Mouse (Mus musculus) layer of hippocampus, adult 2 months (tissue): ENCODE data around the gene Alyref. TPM values are rescaled to one million over a fixed set of nuclear protein-coding genes. Genes with fewer than 3 reads are reported as not detected.
A peak's percentile ranks its signal among the peaks of the same experiment; 100 is the strongest.
"Not testable (repeated sequence)": the region's sequence is repeated elsewhere in the genome, so short reads cannot be mapped to it uniquely, and the experiment has no call there.

Experiments used
- DNase-seq, 2 experiments: peaks; one replicate each; pipeline ENCODE4 v3.0.0; 2022; ENCODE audit warnings: low spot score in 2 of 2
- H3K27ac ChIP-seq: fragments of 200-600 bp; 2 replicates; pipeline ENCODE4 v1.8.1; 2022
- H3K4me3 ChIP-seq: fragments of 200-600 bp; 2 replicates; pipeline ENCODE4 v1.8.1; 2022; ENCODE audit warnings: mild to moderate bottlenecking
- CTCF ChIP-seq: fragments of 200-600 bp; conservative IDR thresholded peaks from 2 replicates; pipeline ENCODE4 v1.8.1; 2022; ENCODE audit warnings: antibody characterized with exemption, mild to moderate bottlenecking, moderate library complexity
- total RNA-seq, 2 experiments: library from RNA; stranded (reverse); gene quantifications; 2 replicates each; pipeline ENCODE4 v1.2.3; 2021

Gene Alyref
- total RNA-seq, 2 experiments from 2014 or later, result 58.0 to 66.8 TPM

DNA sequence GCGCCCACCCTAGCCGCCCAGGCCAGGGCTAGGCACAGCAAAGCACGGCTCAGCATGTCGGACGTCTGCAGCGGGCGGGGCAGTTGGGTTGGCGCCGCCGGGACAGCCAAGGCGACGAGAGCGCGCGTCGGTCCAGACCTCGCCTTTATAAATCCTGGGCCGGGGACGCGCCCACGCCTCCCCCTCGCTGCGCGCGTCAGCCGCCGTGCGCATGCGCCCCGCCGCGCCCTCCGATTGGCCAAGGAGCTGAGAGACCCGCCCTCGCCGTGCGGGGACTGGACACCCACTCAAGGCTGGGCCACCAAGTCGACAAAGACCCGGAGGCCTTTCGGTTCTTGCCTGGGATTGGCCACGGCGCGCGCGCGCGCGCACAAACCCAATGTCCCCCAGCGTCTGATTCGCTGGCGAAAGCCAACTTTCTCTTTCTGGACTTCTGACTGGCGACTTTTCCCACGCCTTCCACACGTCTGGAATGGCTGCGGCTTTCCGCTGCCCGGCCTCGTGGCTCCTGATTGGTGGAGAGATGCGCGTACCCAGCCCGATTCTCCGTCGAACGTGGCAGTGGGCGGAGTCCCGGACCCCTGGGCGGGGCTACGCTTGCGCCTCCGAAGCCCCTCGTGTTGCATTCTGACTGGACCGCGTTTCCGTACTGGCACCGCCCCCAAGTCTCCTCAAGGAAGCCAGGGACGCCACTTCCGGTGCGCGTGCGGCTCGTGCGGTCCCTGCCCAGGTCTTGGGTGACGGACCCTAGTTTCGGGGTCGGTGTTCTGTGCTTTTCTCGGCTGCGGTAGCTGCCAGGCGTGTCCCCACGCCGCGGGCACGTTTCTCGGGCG is 25.2 kb downstream of the Alyref start, which contains the start of gene P4hb:
P4hb (minus strand) TSS at position 502 of the 833 bp plus-strand sequence.
- TF ChIP-seq CTCF, result no peak
- H3K27ac ChIP-seq, result peak within 1 kb of the TSS; percentile 93
- peak; percentile 99 to 100 for DNase-seq
- H3K4me3 ChIP-seq, result peak within 1 kb of the TSS; percentile 97

DNA sequence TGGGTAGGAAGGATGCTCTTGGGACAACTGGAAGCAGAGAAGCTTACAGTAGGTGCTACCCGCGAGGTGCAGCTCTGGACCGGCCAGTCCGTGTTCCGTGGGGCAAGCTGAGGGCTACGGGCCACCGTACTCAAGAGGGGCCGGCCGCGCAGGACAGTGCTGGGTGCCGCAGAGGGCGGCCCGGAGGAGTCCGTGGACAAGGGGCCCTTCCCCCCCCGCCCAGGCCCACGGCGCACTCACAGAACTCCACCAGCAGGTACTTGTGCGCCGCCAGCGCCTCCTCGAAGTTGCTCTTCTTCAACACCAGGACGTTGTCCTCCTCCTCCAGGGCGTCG is 25.8 kb downstream of the Alyref start:
- peak overlapping the region; percentile 97 for H3K4me3 ChIP-seq
- no peak; the same call in 1 of the 2 replicates for TF ChIP-seq CTCF
- H3K27ac ChIP-seq, result peak overlapping the region; percentile 93
- DNase-seq, result no peak

DNA sequence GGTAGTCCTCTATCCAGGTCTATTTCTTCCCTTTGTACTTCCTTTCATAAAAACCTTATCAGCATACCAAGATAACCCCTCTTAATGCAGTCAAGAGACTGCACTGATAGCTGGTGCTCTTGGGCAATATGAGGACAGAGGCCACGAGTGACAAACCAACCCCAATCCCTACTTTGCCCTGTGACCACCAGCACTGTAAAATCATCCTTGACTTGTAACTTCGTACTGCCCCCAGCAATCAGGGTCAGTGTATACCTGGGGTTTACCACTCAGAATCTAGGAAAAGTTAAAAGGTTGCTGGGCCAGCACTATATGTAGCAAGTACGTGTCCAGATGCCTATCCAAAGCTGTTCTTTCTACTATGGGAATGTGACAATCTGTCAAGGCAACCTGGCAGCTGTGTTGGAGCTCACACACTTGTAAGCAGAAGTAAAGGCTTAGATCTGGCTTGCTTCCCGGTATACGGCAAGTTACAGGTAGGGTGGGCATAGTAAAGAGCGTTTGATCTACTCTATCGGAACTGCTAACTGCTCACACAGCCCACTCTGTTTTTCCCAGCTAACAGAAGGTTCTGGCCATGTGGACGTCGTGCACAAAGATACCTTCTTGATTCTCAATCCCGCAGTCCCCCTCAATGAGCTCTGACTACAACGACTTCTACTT is 26.3 kb downstream of the Alyref start:
- H3K27ac ChIP-seq, result peak overlapping the region; percentile 93
- TF ChIP-seq CTCF, result no peak
- peak overlapping the region; percentile 97 for H3K4me3 ChIP-seq
- no peak for DNase-seq

DNA sequence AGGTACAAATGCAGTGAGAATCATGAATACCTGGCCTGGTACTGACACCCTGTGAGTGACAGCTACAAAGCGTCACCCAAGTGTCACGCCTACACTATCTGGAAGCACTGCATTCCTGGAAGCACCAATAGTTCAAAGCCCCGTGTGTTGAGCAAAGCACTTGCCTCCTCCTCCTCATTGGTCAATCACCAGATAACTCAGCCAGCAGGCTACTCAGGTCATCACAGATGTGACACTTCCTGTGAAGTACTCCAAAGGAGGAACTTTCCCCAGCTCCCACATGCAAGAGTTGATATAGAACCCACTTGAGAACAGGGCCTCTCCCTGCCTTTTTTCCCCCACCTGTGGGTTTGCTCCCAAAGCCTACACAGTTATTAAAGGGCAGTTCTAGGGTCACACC is 27.0 kb downstream of the Alyref start:
- DNase-seq, result no peak
- Histone ChIP-seq H3K4me3 (no peak overlapping the region), H3K27ac (no peak overlapping the region)
- no peak for TF ChIP-seq CTCF

DNA sequence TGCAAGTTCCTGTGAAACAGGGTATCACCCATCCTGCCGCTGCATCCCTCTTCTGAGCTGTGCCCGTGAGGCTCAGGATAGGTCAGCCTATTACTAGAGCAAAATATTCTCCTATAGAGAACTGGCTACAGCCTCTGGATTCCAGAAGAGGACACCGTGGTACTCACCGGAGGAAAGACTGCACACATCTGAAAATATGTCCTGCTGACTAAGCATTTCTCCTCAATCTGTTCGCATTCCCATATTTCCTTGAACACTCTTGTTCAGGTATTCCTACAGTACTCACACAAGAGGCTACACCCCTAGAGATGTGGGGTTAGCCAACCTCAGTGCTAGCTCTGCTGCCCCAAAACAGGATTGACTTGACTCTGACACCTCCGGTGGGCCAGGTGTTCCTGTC is 29.8 kb downstream of the Alyref start:
- no peak for DNase-seq
- no peak overlapping the region for H3K4me3 ChIP-seq
- no peak overlapping the region for H3K27ac ChIP-seq
- TF ChIP-seq CTCF, result no peak

DNA sequence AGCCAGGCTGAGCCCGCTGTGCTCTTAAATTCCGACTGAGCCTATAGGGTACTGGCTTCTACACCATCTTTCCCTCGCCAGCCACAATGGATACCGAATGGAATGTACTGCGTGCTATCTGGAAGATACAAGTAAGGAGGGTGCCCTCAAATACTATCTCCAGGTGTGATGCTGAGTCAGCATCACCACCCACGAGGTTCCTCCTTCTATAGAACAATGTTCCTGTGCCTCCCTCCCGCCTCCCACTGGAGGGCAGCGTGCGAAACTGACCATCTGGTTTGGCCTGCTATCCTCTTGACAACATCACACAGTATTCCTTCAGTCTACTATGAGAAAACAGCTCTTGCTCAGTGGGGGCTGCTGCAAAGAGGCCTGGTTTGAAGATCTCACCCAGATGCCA is 33.1 kb downstream of the Alyref start:
- no peak for TF ChIP-seq CTCF
- H3K27ac ChIP-seq, result no peak overlapping the region
- no peak for DNase-seq

DNA sequence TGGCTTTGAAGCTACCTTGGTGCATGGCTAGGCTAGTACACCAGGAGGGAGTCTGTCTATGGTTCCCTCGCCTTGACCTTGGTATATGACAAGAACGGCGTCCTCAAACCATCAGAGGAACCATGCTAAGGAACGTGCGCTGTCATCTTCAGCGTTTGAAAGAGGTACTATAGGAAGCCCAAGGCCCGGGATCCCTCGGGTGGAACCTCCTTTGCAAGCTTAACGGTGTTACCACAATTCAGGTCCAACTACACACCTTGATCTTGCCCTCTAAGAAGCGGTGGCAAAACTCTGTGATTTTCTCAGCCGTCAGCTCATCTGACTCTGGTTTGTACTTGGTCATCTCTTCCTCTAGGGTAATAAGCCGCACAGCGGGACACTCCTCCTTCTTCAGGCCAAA is 35.2 kb downstream of the Alyref start:
- no peak for TF ChIP-seq CTCF
- no peak overlapping the region for H3K27ac ChIP-seq
- no peak overlapping the region for H3K4me3 ChIP-seq
- DNase-seq, result no peak

More for the DNA sequence above, 33.1 kb downstream of the Alyref start:
- H3K4me3 ChIP-seq, result no peak overlapping the region

DNA sequence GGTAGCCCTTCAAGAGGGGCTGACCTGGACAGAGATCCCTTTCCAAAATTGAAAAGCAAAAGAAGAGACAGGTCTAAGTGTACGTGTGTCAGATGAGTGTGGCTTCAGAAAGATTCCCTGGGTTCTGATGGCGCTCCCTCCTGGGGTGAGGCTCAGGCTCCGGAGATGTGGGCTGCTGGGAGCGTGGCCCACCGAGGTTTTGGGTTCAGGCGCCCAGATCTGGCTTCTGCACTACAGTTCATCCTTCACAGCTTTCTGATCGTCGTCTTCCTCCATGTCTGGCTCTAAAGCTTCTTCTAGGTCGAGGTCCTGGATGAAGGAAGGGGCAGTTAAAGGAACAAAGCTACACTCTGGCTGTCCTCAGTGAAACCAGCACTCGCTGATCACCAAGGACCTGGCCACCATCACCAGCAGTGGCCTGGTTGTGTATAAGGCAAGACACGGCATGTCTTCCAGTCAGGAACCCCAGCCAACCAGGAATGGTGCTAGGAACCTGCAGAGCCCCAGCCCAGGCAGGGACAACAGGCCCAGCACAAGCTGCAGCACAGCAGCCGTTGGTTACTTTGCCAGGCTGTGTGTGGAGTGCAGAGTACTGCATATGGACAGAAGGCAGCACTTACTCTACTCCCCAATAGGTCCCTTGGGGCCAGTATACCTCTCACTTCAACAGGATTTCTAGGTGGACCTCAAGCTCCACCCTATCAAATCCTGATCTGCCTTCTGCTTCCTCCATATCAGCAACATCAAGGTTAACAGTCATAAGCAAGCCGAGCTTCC is 37.0 kb downstream of the Alyref start:
- no peak for TF ChIP-seq CTCF
- Histone ChIP-seq H3K4me3 (no peak overlapping the region), H3K27ac (no peak overlapping the region)
- no peak for DNase-seq

DNA sequence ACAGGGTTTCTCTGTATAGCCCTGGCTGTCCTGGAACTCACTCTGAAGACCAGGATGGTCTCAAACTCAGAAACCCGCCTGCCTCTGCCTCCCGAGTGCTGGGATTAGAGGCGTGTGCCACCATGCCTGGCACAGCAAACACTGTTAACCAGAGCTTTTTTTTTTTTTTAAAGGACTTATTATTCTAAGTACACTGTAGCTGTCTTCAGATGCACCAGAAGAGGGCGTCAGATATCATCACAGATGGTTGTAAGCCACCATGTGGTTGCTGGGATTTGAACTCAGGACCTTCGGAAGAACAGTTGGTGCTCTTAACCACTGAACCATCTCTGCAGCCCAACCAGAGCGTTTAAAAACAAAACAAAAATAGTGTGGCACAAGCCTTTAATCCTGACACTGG is 39.3 kb downstream of the Alyref start:
- H3K4me3 ChIP-seq, DNase-seq, H3K27ac ChIP-seq: not testable (repeated sequence)
- TF ChIP-seq CTCF, result peak; percentile 16; the same call in 1 of the 2 replicates

DNA sequence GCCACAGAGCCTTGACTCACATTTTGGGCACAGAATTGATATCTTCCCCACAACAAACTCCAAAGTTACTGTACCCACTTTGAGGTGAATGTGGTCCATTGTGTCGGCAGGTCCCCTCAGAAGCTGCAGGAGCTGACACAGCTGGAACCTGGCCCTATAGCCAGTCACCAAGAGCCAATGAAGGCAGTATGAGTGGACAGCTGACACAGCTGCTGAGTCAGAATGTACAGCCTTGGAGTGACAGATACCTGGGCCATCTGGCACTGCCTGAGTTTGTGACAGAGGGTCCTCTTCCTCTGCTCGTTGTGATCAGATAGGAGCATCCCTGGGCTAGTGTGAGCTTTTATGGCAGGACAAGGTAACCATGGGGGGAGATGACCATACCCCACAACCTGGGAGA is 42.9 kb downstream of the Alyref start:
- H3K4me3 ChIP-seq, result no peak overlapping the region
- DNase-seq, result no peak
- peak overlapping the region; percentile 23; the same call in 1 of the 2 replicates for H3K27ac ChIP-seq
- no peak for TF ChIP-seq CTCF

DNA sequence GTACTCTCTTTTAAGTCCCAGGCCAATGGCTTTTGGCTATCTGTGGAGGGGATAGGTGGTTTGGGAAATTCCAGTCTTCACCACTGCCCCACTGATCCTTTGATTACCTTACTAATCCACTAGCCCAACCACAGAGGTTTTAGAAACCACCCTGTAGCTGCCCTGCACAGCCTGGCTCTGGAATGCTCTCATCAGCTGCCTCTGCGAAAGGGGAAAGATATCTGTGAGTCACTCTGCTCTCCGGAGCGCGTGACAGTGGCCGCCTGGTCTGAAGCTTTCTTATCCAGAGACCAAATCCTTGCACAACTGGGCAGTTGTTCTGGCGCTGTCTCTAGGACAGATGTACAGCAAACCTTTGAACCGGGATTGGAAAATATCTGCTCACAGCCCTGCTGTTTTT is 43.3 kb downstream of the Alyref start:
- TF ChIP-seq CTCF, result no peak
- Histone ChIP-seq H3K4me3 (no peak overlapping the region), H3K27ac (peak overlapping the region; percentile 23; the same call in 1 of the 2 replicates)
- DNase-seq, result no peak

DNA sequence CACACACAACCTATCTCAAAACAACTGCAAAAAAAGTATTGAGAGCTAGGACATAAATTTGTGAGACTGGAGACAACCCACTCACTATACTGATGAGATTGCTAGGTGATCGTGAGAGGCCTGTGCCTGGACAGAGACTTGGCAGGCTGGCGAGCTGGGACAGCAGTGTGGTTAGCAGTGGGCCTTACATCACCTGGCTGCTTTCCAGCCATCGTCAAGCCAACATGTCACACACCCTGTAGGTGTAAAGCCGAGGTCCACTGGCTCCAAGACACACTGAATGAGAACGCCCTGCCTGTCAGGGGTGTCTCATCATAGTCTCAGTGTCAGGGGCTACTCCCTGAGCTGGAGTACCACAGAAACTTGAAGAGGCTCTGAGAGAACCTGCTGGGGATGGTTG is 45.4 kb downstream of the Alyref start:
- Histone ChIP-seq H3K4me3 (no peak overlapping the region), H3K27ac (no peak overlapping the region)
- TF ChIP-seq CTCF, result no peak
- DNase-seq, result no peak
